Mouse (Mus musculus): ENCODE measurements at regions not wholly inside any gene's neighbourhood (a gene's known extent, or its start where the extent isn't known, plus 50 kb on each side); places are given as distances from the start of the nearest gene placed in this dataset.

- TF ChIP-seq POLR2A (IDR thresholded peaks at IDR 0.05; ENCODE audit: low read depth, low read length) (no peak), CTCF (conservative IDR thresholded peaks at IDR 0.05; ENCODE audit: insufficient read depth, insufficient read length, low read depth, low read length) (no peak)
Measured at GRCm38 (mm10) chr5:111666007-111666406, 67.7 kb upstream of the Gm26897 start.
